Mouse (Mus musculus) thymus, adult 2 months (tissue): Measurements from ENCODE around the gene Grip1. TPM values are rescaled to one million over a fixed set of nuclear protein-coding genes. Genes with fewer than 3 reads are reported as not detected.

ENCODE experiments used
- DNase-seq: peaks from one replicate; pipeline ENCODE4 v3.0.0; 2021
- H3K27ac ChIP-seq: fragments of 200-500 bp; 2 replicates; pipeline ENCODE4 v1.5.1; 2012; ENCODE audit warnings: low read length, control low read depth; ENCODE audit not compliant: control insufficient read depth, insufficient read depth
- H3K27me3 ChIP-seq: fragments of 200-500 bp; 2 replicates; pipeline ENCODE4 v1.6.1; 2012; ENCODE audit warnings: mild to moderate bottlenecking, low read length, moderate library complexity, mixed read lengths; ENCODE audit not compliant: control insufficient read depth, insufficient read depth
- H3K36me3 ChIP-seq: fragments of 200-500 bp; 2 replicates; pipeline ENCODE4 v1.6.1; 2012; ENCODE audit warnings: mild to moderate bottlenecking, low read length, moderate library complexity; ENCODE audit not compliant: control insufficient read depth, insufficient read depth
- H3K4me1 ChIP-seq: fragments of 200-500 bp; replicated peaks from 2 replicates; pipeline ENCODE4 v1.6.1; 2012; ENCODE audit warnings: low read length; ENCODE audit not compliant: control insufficient read depth, insufficient read depth
- H3K4me3 ChIP-seq: fragments of 200-500 bp; 2 replicates; pipeline ENCODE4 v1.5.1; 2012; ENCODE audit warnings: mild to moderate bottlenecking, low read length, control low read depth, moderate library complexity; ENCODE audit not compliant: control insufficient read depth, insufficient read depth
- CTCF ChIP-seq: fragments of 200-500 bp; IDR thresholded peaks from 2 replicates; pipeline ENCODE4 v1.5.1; 2012; ENCODE audit warnings: mild to moderate bottlenecking, control low read depth, low read length, moderate library complexity, borderline replicate concordance; ENCODE audit not compliant: control insufficient read depth, poor library complexity, insufficient read depth; ENCODE audit errors: extremely low read depth
- POLR2A ChIP-seq: fragments of 200-500 bp; IDR thresholded peaks from 2 replicates; pipeline ENCODE4 v1.6.1; 2012; ENCODE audit warnings: mild to moderate bottlenecking, low read length, control low read depth, moderate library complexity; ENCODE audit not compliant: control insufficient read depth, poor library complexity, insufficient read depth; ENCODE audit errors: extremely low read depth
- WGBS: fragments of 180-500 bp; shearing (Covaris S2); methylation state at CpG from one replicate; pipeline ENCODE4 v1.1.7; 2018; 5-methylcytosine and 5-hydroxymethylcytosine counted together
- polyA plus RNA-seq: library from polyadenylated mRNA; depleted of rRNA; stranded (reverse); fragments of >200 nt; gene quantifications from 2 replicates; pipeline ENCODE4 v1.2.3, GENCODE M21; 2012

The Grip1 gene
- polyA plus RNA-seq, 1 experiment: 0.47 TPM

DNA sequence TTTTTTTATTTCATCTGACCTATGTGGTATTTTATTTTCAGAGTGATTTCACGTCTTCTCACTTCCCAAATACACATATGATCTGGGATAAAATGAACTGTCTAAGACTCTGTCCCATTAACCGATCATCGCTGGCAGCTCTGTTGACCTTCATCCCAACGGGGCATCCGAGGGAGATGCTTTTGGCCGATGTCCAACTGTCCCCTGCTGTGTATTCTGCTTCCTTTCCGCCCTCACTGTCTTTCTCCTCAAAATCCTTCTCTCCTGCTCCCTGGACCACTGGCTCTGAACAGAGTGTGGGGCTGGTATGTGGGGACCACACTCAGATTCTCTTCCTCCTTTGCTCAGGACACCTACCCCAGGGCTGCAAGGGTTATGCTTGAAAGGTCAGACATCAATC lies 370.1 kb downstream of the Grip1 start:
- no peaks in the 10 kb centered on the region for H3K4me1 ChIP-seq
- TF ChIP-seq POLR2A (no peak), CTCF (no peak)
- no peak overlapping the region for H3K27ac ChIP-seq
- H3K27me3 ChIP-seq: no peaks in the 10 kb centered on the region
- H3K4me3 ChIP-seq: no peak overlapping the region
- H3K36me3 ChIP-seq: no peaks in the 10 kb centered on the region
- no peak for DNase-seq
- WGBS: 93% methylated on average over 7 of the region's 7 CpGs

DNA sequence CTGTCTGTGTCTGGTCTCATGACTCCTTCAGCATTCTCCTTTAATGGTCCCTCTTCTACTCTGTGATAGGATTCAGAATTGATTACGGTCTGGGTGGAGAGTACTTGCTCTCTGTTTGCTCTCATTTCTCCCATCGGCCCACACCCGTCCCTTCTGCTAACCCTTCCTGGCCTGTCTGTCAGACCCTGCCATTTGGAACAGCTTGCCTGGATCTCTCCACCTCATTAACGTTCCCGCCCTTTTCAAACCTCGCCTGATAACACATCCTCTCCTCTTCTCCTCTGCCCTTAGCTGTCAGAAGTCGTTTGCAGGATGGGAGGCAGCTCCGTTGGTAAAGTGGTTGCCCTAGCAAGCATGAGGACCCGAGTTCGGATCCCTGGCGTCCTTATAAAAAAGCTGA lies 370.9 kb downstream of the Grip1 start:
- Histone ChIP-seq H3K4me3 (no peak overlapping the region), H3K27ac (no peak overlapping the region), H3K36me3 (no peaks in the 10 kb centered on the region), H3K27me3 (no peaks in the 10 kb centered on the region), H3K4me1 (no peaks in the 10 kb centered on the region)
- no peak for TF ChIP-seq CTCF
- 74% methylated on average over 11 of the region's 11 CpGs for WGBS
- DNase-seq: no peak

DNA sequence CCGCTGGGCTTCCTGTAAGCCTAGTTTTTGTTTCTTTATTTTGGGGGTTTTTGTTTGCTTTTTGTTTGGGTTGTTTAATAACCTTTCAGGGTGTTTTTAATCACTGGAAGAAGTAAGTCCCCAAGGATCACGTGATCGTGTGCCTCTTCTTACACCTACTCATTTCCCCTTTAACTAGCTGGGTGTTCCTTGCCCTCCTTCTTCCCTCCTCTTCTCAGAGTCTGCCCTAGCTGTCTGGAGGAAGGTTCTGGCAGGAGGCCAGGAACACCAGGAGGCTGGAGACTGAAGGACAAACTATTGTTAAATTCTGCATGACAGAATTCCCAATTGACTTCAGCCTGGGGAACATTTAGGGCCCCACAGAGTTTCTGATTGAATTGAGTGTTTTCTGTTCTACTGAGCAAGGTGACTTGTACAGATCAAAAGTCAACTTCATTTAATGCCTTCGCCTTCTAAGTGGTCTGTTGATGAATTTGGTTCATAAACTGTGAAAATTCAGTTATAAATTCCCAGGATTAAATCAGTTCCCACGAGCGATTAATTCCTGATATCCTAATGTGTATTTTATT lies 376.8 kb downstream of the Grip1 start:
- H3K4me3 ChIP-seq: no peak overlapping the region
- no peak for TF ChIP-seq CTCF
- no peak for TF ChIP-seq POLR2A
- no peaks in the 10 kb centered on the region for H3K27me3 ChIP-seq
- WGBS: 78% methylated on average over 6 of the region's 6 CpGs
- H3K27ac ChIP-seq: no peak overlapping the region
- no peak for DNase-seq
- no peaks in the 10 kb centered on the region for H3K4me1 ChIP-seq
- H3K36me3 ChIP-seq: no peaks in the 10 kb centered on the region

DNA sequence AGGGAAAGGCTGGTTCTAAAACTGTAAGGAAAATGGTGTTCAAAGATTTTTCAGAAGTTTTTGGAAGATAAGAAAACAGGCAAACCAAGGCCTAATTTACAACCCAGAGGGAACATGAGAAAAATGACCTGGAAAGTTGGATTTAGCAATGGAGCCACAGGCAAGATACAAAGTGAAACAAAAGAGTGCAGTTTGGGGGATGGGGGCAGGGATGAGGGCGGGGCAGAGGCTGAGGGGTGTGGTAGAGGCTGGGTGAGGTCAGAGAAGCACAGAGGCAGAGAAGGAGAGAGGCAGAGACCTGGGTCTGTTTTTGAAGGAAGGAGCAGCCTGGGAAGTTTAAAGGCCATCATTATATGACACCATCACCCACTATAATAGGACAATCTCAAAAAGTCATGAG lies 377.5 kb downstream of the Grip1 start:
- 79% methylated on average over 1 of the region's 1 CpGs for WGBS
- DNase-seq: no peak
- Histone ChIP-seq H3K4me3 (no peak overlapping the region), H3K27ac (no peak overlapping the region), H3K36me3 (no peaks in the 10 kb centered on the region), H3K4me1 (no peaks in the 10 kb centered on the region), H3K27me3 (no peaks in the 10 kb centered on the region)
- no peak for TF ChIP-seq POLR2A
- no peak for TF ChIP-seq CTCF

DNA sequence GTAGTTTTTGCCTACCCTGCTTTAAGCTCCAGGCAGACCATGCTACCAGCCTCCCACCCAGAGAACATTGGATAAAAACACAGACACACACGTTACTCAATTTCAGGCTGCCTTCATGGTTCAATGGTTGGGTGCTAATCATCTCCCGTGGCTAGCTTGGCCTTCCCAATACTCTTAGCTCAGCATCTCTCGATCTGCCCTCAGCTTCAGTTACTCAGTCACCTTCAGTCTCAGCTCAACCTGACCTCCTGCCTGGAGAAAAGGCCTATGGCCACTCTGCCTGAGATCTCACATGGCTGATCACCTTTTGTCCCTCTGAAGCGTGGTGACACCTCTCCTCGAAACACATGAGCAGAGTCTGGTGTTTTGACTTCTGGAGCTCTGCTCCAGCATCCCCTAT lies 379.7 kb downstream of the Grip1 start:
- no peak overlapping the region for H3K4me3 ChIP-seq
- DNase-seq: no peak
- no peaks in the 10 kb centered on the region for H3K27me3 ChIP-seq
- no peaks in the 10 kb centered on the region for H3K36me3 ChIP-seq
- WGBS: 93% methylated on average over 5 of the region's 5 CpGs
- no peaks in the 10 kb centered on the region for H3K4me1 ChIP-seq
- TF ChIP-seq POLR2A (no peak), CTCF (no peak)
- no peak overlapping the region for H3K27ac ChIP-seq

DNA sequence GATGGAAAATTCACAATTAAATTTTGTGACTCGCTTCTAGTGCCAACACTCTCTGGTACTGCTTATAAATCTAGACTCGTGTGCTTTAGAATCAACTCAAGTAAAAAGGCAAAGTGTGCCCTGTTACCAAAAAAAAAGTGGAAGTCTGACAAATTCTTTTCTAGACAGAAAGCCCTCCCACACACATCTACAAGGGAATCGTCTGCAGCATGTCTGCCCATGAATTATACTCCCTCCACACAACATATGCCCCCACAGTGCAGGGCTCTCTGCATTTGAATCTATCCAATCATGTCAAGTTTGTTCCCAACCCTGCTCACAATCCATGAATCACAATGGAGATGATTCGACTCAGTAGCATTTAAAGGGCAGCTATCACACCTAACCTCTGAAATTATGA lies 380.5 kb downstream of the Grip1 start:
- H3K4me1 ChIP-seq: no peaks in the 10 kb centered on the region
- no peaks in the 10 kb centered on the region for H3K27me3 ChIP-seq
- no peaks in the 10 kb centered on the region for H3K36me3 ChIP-seq
- 72% methylated on average over 4 of the region's 4 CpGs for WGBS
- no peak for TF ChIP-seq POLR2A
- TF ChIP-seq CTCF: no peak
- DNase-seq: no peak
- no peak overlapping the region for H3K27ac ChIP-seq
- H3K4me3 ChIP-seq: no peak overlapping the region

DNA sequence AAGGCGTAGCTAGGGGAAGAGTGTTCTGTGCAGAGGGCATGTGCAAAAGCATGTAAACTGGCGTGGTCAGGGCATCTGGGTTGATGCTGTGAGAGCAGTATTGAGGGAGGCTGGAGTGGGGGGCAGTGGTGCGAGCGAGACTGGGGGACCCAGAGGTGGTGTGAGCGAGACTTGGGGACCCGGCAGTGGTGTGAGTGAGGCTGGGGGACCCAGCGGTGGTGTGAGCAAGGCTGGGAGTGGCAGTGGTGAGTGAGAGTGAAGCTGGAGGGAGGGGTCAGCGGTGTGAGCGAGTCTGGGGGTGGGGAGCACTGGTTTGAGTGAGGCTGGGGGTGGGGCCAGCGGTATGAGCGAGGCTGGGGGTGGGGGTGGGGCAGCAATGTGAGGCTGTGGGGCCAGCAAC lies 386.0 kb downstream of the Grip1 start:
- no peaks in the 10 kb centered on the region for H3K4me1 ChIP-seq
- H3K4me3 ChIP-seq: no peak overlapping the region
- TF ChIP-seq POLR2A: no peak
- TF ChIP-seq CTCF: no peak
- DNase-seq: no peak
- H3K36me3 ChIP-seq: no peaks in the 10 kb centered on the region
- H3K27ac ChIP-seq: no peak overlapping the region
- 84% methylated on average over 11 of the region's 11 CpGs for WGBS
- no peaks in the 10 kb centered on the region for H3K27me3 ChIP-seq
